Mouse (Mus musculus) heart, postnatal 0 days (tissue): ENCODE measurements around the gene Chrm5. TPM values are rescaled to one million over a fixed set of nuclear protein-coding genes. Genes with fewer than 3 reads are reported as not detected.

Experiments used
- ATAC-seq: fragments of 200-750 bp; cut with Nextera tagmentation; 2 replicates; pipeline ENCODE4 v1.8.0; 2017; ENCODE audit warnings: low read depth, moderate number of reproducible peaks, moderate library complexity; ENCODE audit not compliant: insufficient read depth
- DNase-seq: peaks from one replicate; pipeline ENCODE4 v3.0.0-alpha.2; 2016; ENCODE audit warnings: low spot score
- H3K27ac ChIP-seq: fragments of 300-500 bp; sonication (generic); 2 replicates; pipeline ENCODE4 v1.5.1; 2014; ENCODE audit warnings: low read depth, mild to moderate bottlenecking
- H3K27me3 ChIP-seq: fragments of 300-500 bp; sonication (generic); 2 replicates; pipeline ENCODE4 v1.6.1; 2014; ENCODE audit warnings: low read length, mixed read lengths; ENCODE audit not compliant: control insufficient read depth, insufficient read depth
- H3K36me3 ChIP-seq: fragments of 300-500 bp; sonication (generic); replicated peaks from 2 replicates; pipeline ENCODE4 v1.6.1; 2014; ENCODE audit warnings: low read length, mixed read lengths; ENCODE audit not compliant: control insufficient read depth, insufficient read depth
- H3K4me1 ChIP-seq: fragments of 300-500 bp; sonication (generic); 2 replicates; pipeline ENCODE4 v1.6.1; 2014; ENCODE audit warnings: antibody characterized with exemption; ENCODE audit not compliant: control insufficient read depth, insufficient read depth
- H3K4me2 ChIP-seq: fragments of 300-500 bp; sonication (generic); 2 replicates; pipeline ENCODE4 v1.6.1; 2014; ENCODE audit warnings: low read depth, mild to moderate bottlenecking, low read length, moderate library complexity
- H3K4me3 ChIP-seq: fragments of 300-500 bp; sonication (generic); 2 replicates; pipeline ENCODE4 v1.5.1; 2014; ENCODE audit warnings: low read depth, low read length
- H3K9ac ChIP-seq: fragments of 300-500 bp; sonication (generic); replicated peaks from 2 replicates; pipeline ENCODE4 v1.6.1; 2014; ENCODE audit warnings: low read depth, low read length, mixed read lengths
- H3K9me3 ChIP-seq: fragments of 300-500 bp; sonication (generic); replicated peaks from 2 replicates; pipeline ENCODE4 v1.6.1; 2016; ENCODE audit warnings: low read length; ENCODE audit not compliant: control insufficient read depth
- CTCF ChIP-seq: IDR thresholded peaks from 2 replicates; pipeline ENCODE4 v1.5.1; 2016; ENCODE audit warnings: antibody characterized with exemption, control low read depth, low read depth
- EP300 ChIP-seq: IDR thresholded peaks from 2 replicates; pipeline ENCODE4 v1.6.1; 2016; ENCODE audit warnings: antibody characterized with exemption, low read depth
- WGBS: fragments of 180-500 bp; shearing (Covaris S2); extraction: QIAGEN DNeasy Blood & Tissue Kit; methylation state at CpG from one replicate; pipeline ENCODE4 v1.1.7; 2014; 5-methylcytosine and 5-hydroxymethylcytosine counted together
- polyA plus RNA-seq: library from polyadenylated mRNA; unstranded; fragments of >200 nt; fragmentation: Nextera tagmentation; extraction: Ambion mirVana; gene quantifications from 2 replicates; pipeline ENCODE4 v1.2.1, GENCODE M21; 2015
- total RNA-seq: library from RNA; depleted of rRNA; stranded (reverse); fragments of >200 nt; gene quantifications from 2 replicates; pipeline ENCODE4 v1.2.3, GENCODE M21; 2014; ENCODE audit warnings: low replicate concordance

The Chrm5 gene
- total and polyA plus RNA-seq, 2 experiments from 2014 or later: not detected

DNA sequence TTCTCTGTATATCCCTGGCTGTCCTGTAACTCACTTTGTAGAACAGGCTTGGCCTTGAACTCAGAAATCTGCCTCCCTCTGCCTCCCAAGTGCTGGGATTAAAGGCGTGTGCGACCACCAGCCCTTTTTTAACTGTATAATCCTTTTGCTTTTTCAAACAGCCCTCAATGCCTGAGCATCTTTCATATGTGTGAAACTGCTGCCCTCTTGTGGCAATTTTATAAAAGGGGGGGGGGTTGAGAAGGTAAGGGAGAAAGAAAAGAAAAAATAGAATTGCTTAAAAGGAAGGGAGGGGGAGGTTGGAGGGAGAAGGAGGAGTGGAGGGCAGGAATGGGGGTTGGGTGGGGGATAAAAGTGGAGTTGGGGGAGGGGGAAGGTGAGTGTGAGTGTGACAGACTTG, 995 bp upstream of the Chrm5 start:
- Histone ChIP-seq H3K4me2 (no peak overlapping the region), H3K27me3 (no peaks in the 10 kb centered on the region), H3K4me3 (no peak overlapping the region), H3K27ac (no peak overlapping the region), H3K36me3 (no peaks in the 10 kb centered on the region), H3K9ac (no peak overlapping the region), H3K4me1 (no peaks in the 10 kb centered on the region), H3K9me3 (no peaks in the 10 kb centered on the region)
- peak; percentile 57 for DNase-seq
- no peak for ATAC-seq
- TF ChIP-seq EP300: no peak
- peak; percentile 78 for TF ChIP-seq CTCF
- WGBS: 2% methylated on average over 2 of the region's 2 CpGs

DNA sequence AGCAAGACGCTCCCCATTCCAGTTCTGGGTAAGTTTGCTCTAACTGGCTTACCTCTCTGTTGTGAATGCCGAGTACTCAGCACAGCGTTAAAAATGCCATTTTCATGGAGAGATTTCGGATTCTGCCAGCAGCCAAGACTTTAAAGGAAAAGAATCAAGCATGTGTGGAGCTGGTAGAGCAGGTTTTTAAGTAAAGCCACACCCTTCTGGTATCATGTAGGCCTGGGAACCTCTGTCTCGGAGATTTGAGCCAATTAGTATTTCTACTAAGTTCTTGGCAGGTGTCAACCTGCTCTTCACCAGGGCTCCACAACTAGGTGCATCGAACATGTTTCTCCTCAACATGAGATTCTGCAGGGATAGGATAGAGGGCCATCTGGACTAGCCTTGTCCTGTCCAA, 4.0 kb downstream of the Chrm5 start:
- Histone ChIP-seq H3K4me1 (no peaks in the 10 kb centered on the region), H3K4me3 (no peak overlapping the region), H3K27ac (no peak overlapping the region), H3K27me3 (no peaks in the 10 kb centered on the region), H3K4me2 (no peak overlapping the region), H3K9me3 (no peaks in the 10 kb centered on the region), H3K36me3 (no peaks in the 10 kb centered on the region), H3K9ac (no peak overlapping the region)
- ATAC-seq (no peak), DNase-seq (no peak)
- WGBS: 72% methylated on average over 6 of the region's 6 CpGs
- TF ChIP-seq CTCF (no peak), EP300 (no peak)

DNA sequence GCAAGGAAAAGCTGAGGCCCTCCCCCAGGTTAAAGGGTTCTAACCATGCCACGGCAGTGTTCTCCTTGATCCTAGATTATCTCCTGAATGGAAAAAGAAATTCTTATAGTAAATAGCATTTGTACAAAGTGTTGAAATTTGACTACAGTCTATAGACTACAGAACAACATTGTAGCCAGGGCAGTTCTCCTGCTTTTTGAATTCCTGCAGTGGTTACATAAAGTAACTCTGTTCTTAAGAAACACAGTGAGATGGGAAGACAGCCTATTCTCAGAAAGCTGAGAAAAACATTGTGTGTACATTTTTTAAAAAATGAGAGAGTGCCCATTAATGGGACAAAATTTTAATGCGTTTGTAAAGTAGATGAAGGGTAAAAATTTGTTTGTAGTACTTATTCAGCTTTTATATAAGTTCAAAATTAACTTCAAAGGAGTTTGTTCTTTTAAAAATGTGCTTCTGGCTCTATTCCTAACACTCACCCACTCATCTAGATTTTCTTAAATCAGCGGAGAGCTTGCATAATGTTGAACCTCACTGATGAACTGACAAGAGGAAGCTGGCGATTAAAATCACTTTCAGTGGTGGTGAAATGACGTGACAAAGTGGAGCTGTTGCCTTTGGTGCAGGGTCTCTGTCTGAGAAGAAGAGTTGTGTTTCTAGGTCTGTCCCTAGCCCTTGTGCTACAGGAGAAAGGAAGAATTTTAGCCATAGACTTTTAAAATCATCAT, 5.4 kb downstream of the Chrm5 start:
- Histone ChIP-seq H3K27ac (no peak overlapping the region), H3K27me3 (no peaks in the 10 kb centered on the region), H3K4me1 (0 out of 2 replicates have a peak, but pooled peaks cover 11% of the 10 kb centered on the region), H3K9ac (no peak overlapping the region), H3K4me3 (no peak overlapping the region), H3K4me2 (no peak overlapping the region), H3K9me3 (no peaks in the 10 kb centered on the region), H3K36me3 (no peaks in the 10 kb centered on the region)
- WGBS: 65% methylated on average over 5 of the region's 5 CpGs
- ATAC-seq (no peak), DNase-seq (no peak)
- no peak for TF ChIP-seq CTCF
- no peak for TF ChIP-seq EP300

DNA sequence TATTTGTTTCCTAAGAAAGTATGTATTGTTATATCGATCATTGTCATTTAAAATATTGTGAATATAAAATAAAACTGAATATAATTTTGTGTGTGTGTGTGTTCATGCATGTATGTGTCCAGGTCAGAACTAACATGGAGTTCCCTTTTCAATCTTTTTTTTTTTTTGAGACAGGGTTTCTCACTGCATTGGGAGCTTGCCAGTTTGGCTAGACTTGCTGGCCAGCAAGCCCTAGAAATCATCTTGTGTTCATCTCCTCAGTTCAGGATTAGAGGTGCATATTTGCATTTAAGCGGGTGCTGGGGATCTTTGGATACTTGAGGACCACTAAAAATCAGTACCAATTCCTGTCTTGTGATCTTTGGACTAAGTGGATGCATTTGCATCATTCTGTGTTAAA, 8.5 kb downstream of the Chrm5 start:
- WGBS: 85% methylated on average over 2 of the region's 2 CpGs
- Histone ChIP-seq H3K4me2 (no peak overlapping the region), H3K27me3 (no peaks in the 10 kb centered on the region), H3K36me3 (peaks cover 19% of the 10 kb centered on the region), H3K4me3 (no peak overlapping the region), H3K9me3 (no peaks in the 10 kb centered on the region), H3K9ac (no peak overlapping the region), H3K4me1 (0 out of 2 replicates have a peak, but pooled peaks cover 17% of the 10 kb centered on the region), H3K27ac (no peak overlapping the region)
- DNase-seq (no peak), ATAC-seq (no peak)
- no peak for TF ChIP-seq CTCF
- TF ChIP-seq EP300: no peak

DNA sequence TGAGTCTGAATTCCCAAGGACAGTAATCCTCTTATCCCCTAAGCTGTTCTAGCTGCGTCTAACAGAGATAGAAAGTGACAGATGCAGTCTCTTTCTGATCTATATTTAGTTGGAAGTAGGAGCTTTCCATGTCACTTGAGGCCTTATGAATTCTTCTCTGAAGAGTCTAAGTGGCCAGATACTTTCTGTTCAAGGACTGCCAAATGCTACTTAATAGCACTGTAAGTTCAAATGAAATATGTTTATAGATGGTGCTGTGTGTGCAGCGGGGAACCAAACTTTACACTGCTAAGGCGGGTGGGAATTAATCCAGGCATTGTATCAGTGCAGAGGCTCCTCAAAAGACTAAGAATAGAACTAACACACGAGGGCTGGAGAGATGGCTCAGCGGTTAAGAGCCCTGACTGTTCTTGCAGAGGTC, 9.6 kb downstream of the Chrm5 start:
- Histone ChIP-seq H3K27ac (peak overlapping the region; percentile 18), H3K27me3 (no peaks in the 10 kb centered on the region), H3K4me1 (0 out of 2 replicates have a peak, but pooled peaks cover 17% of the 10 kb centered on the region), H3K9ac (no peak overlapping the region), H3K4me2 (no peak overlapping the region), H3K36me3 (peaks cover 30% of the 10 kb centered on the region), H3K9me3 (no peaks in the 10 kb centered on the region), H3K4me3 (no peak overlapping the region)
- no peak for TF ChIP-seq CTCF
- TF ChIP-seq EP300: no peak
- WGBS: 29% methylated on average over 5 of the region's 5 CpGs
- DNase-seq: peak; percentile 30
- ATAC-seq: peak; percentile 69

DNA sequence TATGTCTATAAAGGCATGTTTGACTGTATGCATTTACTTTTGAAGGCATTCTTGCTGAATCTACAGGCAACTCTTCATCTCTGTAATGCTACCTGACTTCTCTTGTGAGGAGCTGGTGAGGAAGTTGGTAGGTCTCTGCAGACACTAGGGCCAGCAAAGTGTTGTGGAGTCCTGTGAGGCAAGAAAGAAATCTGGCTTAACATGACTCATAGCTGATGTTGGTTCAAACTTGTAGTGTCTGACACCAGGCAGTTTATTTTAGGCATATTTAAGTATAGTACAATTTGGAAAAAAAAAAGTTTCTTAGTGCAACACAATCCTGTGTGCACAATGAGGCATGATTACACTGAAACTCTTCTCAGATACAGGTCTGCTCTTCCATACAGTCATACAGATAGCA, 11.0 kb downstream of the Chrm5 start:
- H3K27me3 ChIP-seq: no peaks in the 10 kb centered on the region
- H3K4me1 ChIP-seq: 0 out of 2 replicates have a peak, but pooled peaks cover 17% of the 10 kb centered on the region
- H3K27ac ChIP-seq: peak overlapping the region; percentile 18; the same call in 1 of the 2 replicates
- TF ChIP-seq CTCF: no peak
- no peak for TF ChIP-seq EP300
- no peak overlapping the region for H3K4me3 ChIP-seq
- H3K9me3 ChIP-seq: no peaks in the 10 kb centered on the region
- ATAC-seq: no peak
- no peak overlapping the region for H3K4me2 ChIP-seq
- no peak for DNase-seq
- peaks cover 35% of the 10 kb centered on the region for H3K36me3 ChIP-seq
- no peak overlapping the region for H3K9ac ChIP-seq
